Mouse (Mus musculus) right cerebral cortex, postnatal 25 days (tissue): Measurements from ENCODE around the gene Ncam1.

ENCODE experiments used
- DNase-seq: peaks from one replicate; pipeline ENCODE4 v3.0.0; 2022

Gene Ncam1

GRCm38 (mm10) chr9:49618266-49618665 lies 180.5 kb downstream of the Ncam1 start:
- DNase-seq = no peak

- DNase-seq = no peak
Measured at GRCm38 (mm10) chr9:49617216-49617615, 181.5 kb downstream of the Ncam1 start.

GRCm38 (mm10) chr9:49612387-49612786 lies 186.3 kb downstream of the Ncam1 start:
- DNase-seq = no peak

GRCm38 (mm10) chr9:49608191-49608590 lies 190.5 kb downstream of the Ncam1 start:
- DNase-seq = no peak

- DNase-seq = no peak
Measured at GRCm38 (mm10) chr9:49606717-49607116, 192.0 kb downstream of the Ncam1 start.

- no peak for DNase-seq
Measured at GRCm38 (mm10) chr9:49606317-49606716, 192.4 kb downstream of the Ncam1 start.

GRCm38 (mm10) chr9:49605791-49606190 lies 192.9 kb downstream of the Ncam1 start:
- DNase-seq = no peak

- no peak for DNase-seq
Measured at GRCm38 (mm10) chr9:49605351-49605750, 193.4 kb downstream of the Ncam1 start.

GRCm38 (mm10) chr9:49601215-49601614 lies 197.5 kb downstream of the Ncam1 start:
- DNase-seq = no peak

GRCm38 (mm10) chr9:49595635-49596348 lies 202.9 kb downstream of the Ncam1 start:
- DNase-seq = no peak

- no peak for DNase-seq
Measured at GRCm38 (mm10) chr9:49594876-49595634, 203.7 kb downstream of the Ncam1 start.

GRCm38 (mm10) chr9:49593951-49594536 lies 204.7 kb downstream of the Ncam1 start:
- DNase-seq = no peak

- no peak for DNase-seq
Measured at GRCm38 (mm10) chr9:49592006-49592405, 206.7 kb downstream of the Ncam1 start.

- no peak for DNase-seq
Measured at GRCm38 (mm10) chr9:49590261-49590660, 208.5 kb downstream of the Ncam1 start.

GRCm38 (mm10) chr9:49577136-49577535 lies 221.6 kb downstream of the Ncam1 start:
- no peak for DNase-seq

GRCm38 (mm10) chr9:49571695-49572510 lies 226.8 kb downstream of the Ncam1 start:
- DNase-seq = peak; percentile 55

GRCm38 (mm10) chr9:49570731-49571694 lies 227.7 kb downstream of the Ncam1 start:
- peak; percentile 50 for DNase-seq

GRCm38 (mm10) chr9:49570033-49570660 lies 228.6 kb downstream of the Ncam1 start:
- peak; percentile 21 for DNase-seq

GRCm38 (mm10) chr9:49565846-49566245 lies 232.9 kb downstream of the Ncam1 start:
- DNase-seq = no peak

- DNase-seq = no peak
Measured at GRCm38 (mm10) chr9:49558941-49559340, 239.8 kb downstream of the Ncam1 start.

GRCm38 (mm10) chr9:49551353-49551752 lies 247.4 kb downstream of the Ncam1 start:
- no peak for DNase-seq
